Mouse (Mus musculus) regulatory T cell (primary cell): ENCODE results near the gene Cdk2ap1.
"Not testable (repeated sequence)": the region's sequence is repeated elsewhere in the genome, so short reads cannot be mapped to it uniquely, and the experiment has no call there.

ENCODE experiments used
- in situ Hi-C: fragments of 300-600 bp; cut with MboI, MseI; formaldehyde crosslinking; loops from one replicate; pipeline ENCODE4 v1.15.1; 2025; ENCODE audit warnings: high pct_unique_total_duplicates

Cdk2ap1 gene

GRCm38 (mm10) chr5:124352141-124352920 is 10.6 kb downstream of the Cdk2ap1 start:
- in situ Hi-C loops = no loop called here

DNA sequence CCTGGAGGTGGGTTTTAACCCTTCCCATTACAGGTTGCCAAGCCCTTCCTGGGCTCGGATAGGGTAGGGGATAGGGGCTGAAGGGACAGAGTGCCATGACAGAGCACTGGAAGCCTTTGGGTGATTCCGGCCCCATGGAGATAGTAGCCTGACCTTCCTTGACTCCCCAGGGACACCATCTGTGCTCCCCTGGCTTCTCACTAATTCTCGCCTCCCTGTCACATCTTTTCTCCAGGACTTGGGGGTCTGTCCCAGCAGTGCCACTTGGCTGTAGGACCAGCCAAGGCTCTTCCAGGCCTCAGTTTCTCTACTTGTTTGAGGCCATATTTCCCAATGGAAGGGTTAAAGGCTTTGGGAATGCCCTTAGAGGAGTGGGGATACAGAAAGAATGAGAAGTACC is 11.3 kb downstream of the Cdk2ap1 start:
- in situ Hi-C loops = no loop called here

GRCm38 (mm10) chr5:124351111-124351560 is 11.7 kb downstream of the Cdk2ap1 start:
- in situ Hi-C loops = no loop called here

DNA sequence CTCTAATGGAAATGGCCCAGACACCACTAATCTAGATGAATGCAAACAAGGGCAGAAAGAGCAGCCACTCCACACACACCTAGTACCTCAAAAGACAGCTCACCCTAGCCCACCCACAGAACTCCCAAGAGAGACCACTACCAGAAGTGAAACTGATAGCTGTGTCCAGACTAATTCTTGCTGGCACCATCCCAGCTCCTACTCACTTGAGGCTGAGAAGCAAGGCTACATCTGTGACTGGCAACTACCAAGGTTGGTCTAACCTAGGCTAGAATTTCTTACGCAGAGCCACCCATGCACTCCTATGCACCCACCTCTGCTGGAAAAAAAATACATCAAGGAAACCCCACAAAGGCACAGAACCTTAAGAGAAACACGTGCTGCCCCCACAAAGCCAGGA is 12.5 kb downstream of the Cdk2ap1 start:
- in situ Hi-C loops = no loop called here

DNA sequence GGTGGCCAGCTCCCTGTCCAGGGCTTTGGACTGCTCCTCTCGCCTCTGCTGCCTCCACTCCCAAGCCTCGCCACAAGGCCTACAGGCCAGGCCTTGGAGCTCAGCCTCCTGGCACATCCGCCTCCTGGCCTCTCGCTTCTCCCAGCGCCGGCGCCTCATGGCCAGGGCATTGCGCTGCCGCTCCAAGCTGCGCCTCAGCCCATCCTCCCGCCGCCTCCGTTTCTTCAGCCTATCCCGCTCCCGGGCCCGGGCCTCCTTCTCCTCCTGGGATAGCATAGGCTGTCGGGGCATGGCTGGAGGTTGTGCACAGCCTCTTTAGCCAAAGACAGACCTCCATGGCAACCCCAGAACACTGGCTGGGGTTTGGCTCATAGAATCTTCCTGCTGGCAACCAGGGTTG is 13.7 kb downstream of the Cdk2ap1 start:
- in situ Hi-C loops = no loop called here

DNA sequence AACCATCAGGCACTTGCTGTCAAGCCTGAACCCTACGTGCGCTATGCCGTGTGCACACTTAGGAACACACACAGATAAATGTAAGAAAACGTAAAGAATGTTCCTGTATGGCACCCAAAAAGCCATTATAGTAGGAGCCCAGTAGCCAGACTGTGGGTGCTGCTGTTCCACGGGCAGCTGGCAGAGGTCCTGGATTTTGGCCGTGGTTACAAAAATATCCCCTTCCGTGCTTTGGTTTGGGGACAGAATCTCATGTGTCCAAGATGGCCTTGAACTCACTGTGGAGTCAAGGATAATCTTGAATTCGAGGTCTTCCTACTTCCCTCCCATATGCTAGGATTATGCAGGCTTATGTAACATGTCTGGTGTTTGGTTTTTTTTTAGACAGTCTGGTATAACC is 20.0 kb downstream of the Cdk2ap1 start:
- in situ Hi-C loops = no loop called here

GRCm38 (mm10) chr5:124341753-124342339 is 21.0 kb downstream of the Cdk2ap1 start:
- in situ Hi-C loops = not testable (repeated sequence)

- in situ Hi-C loops = no loop called here
Measured at GRCm38 (mm10) chr5:124338791-124339190, 24.1 kb downstream of the Cdk2ap1 start.

DNA sequence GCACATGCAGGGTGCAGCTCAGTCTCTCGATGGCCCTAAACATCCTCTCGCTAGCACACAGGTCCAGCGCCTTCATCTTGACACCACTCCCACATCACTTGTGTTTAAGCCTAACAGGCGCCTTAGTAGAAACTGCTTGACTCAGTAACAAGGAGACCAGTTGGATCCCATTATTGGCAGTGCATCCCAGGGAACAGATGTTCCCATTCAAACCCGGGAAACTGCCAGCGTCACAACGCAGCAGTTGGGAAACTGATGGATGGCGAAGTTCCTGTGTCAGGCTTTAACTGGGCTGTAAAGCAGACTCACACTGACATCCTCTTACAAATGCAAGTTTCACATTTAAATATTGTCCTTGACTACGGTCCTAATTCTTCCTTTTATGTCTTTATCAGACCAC is 25.0 kb downstream of the Cdk2ap1 start:
- in situ Hi-C loops = no loop called here

- in situ Hi-C loops = no loop called here
Measured at GRCm38 (mm10) chr5:124337103-124337502, 25.8 kb downstream of the Cdk2ap1 start.

- in situ Hi-C loops = no loop called here
Measured at GRCm38 (mm10) chr5:124334392-124334791, 28.5 kb downstream of the Cdk2ap1 start.

GRCm38 (mm10) chr5:124330086-124330485 is 32.8 kb downstream of the Cdk2ap1 start:
- in situ Hi-C loops = no loop called here

- in situ Hi-C loops = no loop called here
Measured at GRCm38 (mm10) chr5:124327510-124328364, 35.1 kb downstream of the Cdk2ap1 start, which contains the start of the genes Mphosph9 and 2810006K23Rik. Gene Mphosph9 (minus strand): TSS chr5:124327972. Gene 2810006K23Rik (plus strand): TSS chr5:124328089.

DNA sequence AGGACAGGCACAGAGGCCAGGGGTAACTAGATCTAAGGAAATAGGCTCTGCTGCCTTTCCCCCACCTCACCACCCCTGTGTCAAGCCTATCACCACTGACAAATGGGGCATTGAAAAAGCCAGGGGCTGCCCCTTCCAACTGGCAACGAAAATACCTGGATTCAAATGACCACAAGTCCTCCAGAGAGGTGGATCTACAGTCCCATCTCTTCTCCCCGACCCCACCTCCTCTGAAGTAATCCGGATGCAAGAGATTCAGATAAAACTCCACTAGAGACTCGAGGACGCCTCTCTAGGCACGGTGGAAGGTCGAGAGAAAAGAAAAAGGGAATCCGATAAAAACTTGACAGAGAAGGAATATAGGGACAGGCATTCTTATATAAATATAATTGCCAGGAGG is 36.1 kb downstream of the Cdk2ap1 start:
- in situ Hi-C loops = no loop called here

DNA sequence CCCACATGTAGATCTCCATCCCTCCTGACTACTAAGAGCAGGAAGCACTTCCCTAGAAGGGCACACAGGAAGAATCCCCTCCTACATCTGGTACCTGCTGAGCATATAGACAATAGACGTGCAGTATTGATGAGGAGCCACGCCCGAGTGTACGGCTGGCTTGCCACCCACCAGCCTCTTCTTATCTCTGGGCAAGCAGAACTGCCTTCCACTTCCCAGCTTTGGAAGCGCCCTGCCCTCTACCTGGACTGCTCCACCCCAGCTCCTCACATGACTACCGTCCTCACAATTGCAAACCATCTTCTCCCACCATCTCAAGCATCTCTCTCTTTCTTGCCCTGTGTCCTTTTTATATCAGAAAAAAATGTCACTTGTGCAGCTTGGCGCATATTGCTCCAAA is 45.2 kb downstream of the Cdk2ap1 start:
- in situ Hi-C loops = no loop called here

- in situ Hi-C loops = no loop called here
Measured at GRCm38 (mm10) chr5:124315941-124316340, 46.9 kb downstream of the Cdk2ap1 start.

DNA sequence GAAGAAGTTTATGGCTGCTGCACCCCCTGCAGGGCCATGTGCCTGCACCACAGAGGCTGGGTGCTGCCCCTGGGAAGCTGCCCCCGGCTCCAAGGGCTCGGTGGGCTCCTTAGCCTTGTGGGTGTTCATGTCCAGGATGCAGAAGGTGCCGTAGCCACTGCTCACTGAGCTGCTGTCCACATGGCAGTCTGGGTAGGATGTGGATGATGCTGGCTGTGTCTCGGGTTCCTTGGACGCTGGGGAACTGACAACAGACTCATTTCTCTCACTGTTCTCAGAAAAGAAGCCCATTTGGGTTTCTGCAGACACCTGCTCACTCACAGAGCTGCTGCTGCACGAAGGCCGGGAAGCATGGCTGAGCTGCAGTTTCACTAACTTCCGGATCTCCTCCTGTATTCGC is 47.4 kb downstream of the Cdk2ap1 start:
- in situ Hi-C loops = no loop called here

DNA sequence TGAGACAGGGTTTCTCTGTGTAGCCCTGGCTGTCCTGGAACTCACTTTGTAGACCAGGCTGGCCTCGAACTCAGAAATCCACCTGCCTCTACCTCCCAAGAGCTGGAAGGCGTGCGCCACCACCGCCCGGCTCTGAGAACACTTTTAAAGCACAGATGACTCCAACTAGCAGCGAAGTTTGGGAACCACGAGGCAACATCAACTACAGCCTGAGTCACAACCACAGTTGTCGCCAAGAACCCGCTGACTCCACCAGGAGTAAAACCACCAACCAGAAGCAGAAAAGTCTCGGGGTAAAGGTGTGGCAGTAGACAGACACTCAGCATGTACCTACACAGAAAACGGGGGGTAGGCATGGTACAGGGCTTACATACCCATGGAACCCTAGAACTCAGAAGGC is 52.8 kb downstream of the Cdk2ap1 start:
- in situ Hi-C loops = no loop called here

DNA sequence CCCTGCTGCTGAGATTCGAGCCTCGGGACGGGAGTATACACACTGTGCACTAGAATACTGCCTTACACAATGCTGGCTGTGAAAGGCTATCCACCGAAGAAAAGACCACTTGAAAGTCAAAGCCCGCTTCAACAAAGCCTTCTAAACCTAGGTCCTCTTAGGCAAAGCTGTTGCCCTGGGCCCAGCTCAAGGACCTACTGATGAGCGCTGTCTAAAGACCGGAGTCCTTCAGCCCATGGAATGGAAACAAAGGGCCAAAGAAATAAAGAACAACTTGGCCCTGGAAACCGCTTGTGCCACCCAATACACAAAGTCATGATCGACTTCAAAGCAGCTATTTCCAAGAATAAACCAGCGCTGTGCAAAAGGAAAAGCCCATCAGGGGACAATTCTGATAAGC is 53.7 kb downstream of the Cdk2ap1 start:
- in situ Hi-C loops = no loop called here

DNA sequence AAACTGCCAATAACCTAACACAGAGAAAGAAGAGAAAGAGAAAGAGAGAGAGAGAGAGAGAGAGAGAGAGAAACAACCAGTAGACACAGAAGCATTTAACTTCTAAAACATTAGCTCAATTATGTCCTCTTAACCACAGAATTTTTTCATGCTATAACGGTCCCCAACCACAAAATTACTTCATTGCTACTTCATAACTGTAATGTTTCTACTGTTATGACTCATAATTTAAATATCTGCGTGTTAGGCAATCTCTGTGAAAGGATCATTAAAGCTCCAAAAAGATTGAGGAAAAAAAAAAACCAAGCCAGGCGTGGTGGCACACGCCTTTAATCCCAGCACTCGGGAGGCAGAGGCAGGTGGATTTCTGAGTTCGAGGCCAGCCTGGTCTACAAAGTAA is 60.0 kb downstream of the Cdk2ap1 start:
- in situ Hi-C loops = loop anchor here (5.0 kb wide), 1 partner anchor 46 kb away; no protein-coding TSS in a partner anchor

GRCm38 (mm10) chr5:124300132-124300531 is 62.8 kb downstream of the Cdk2ap1 start:
- in situ Hi-C loops = loop anchor here (5.0 kb wide), 1 partner anchor 43 kb away; no protein-coding TSS in a partner anchor

DNA sequence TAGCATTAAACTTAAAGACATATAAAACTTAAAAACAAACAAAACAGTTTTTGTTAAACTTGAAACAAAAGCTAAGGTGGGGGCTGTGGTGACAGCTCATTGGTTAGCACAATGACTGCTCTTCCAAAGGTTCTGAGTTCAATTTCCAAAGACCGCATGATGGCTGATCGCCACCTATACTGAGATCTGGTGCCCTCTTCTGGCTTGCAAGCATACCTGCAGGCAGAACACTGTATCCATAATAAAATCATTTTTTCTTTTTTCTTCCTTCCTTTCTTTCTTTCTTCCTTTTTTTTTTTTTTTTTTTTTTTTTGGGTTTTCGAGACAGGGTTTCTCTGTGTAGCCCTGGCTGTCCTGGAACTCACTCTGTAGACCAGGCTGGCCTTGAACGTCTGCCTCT is 63.6 kb downstream of the Cdk2ap1 start:
- in situ Hi-C loops = loop anchor here (5.0 to 10.0 kb wide), 2 partner anchors 132 to 915 kb away; no protein-coding TSS in a partner anchor
